Mouse (Mus musculus) CH12.LX (cell line): ENCODE measurements at regions not wholly inside any gene's neighbourhood (a gene's known extent, or its start where the extent isn't known, plus 50 kb on each side); places are given as distances from the start of the nearest gene placed in this dataset.

ENCODE experiments used
- DNase-seq: peaks from one replicate; pipeline ENCODE4 v3.0.0-alpha.2; 2013; ENCODE audit errors: extremely low read depth
- H3K27ac ChIP-seq: 2 replicates; pipeline ENCODE4 v1.5.1; 2012; ENCODE audit warnings: low read depth, mild to moderate bottlenecking, control low read depth, moderate library complexity; ENCODE audit not compliant: insufficient read depth
- H3K27me3 ChIP-seq: replicated peaks from 2 replicates; pipeline ENCODE3; 2012; ENCODE audit warnings: inconsistent platforms
- H3K36me3 ChIP-seq, 2 experiments: replicated peaks in 1 of 2; 2 replicates each; pipeline versions ENCODE3 to v1.6.1; 2012; ENCODE audit warnings: inconsistent platforms in 1 of 2, low read length in 1 of 2, mild to moderate bottlenecking in 1 of 2, mixed read lengths in 1 of 2, moderate library complexity in 1 of 2; ENCODE audit not compliant: control insufficient read depth in 1 of 2, insufficient read depth in 1 of 2
- H3K4me1 ChIP-seq, 2 experiments: 2 replicates each; pipeline ENCODE4 v1.6.1; 2012; ENCODE audit warnings: inconsistent platforms in 1 of 2, moderate library complexity in 1 of 2; ENCODE audit not compliant: insufficient read depth in 2 of 2, control insufficient read depth in 1 of 2
- H3K4me2 ChIP-seq: 2 replicates; pipeline ENCODE4 v1.6.1; 2012; ENCODE audit warnings: low read depth, mild to moderate bottlenecking, control low read depth; ENCODE audit not compliant: poor library complexity, insufficient read depth, severe bottlenecking
- H3K4me3 ChIP-seq, 3 experiments: fragments of 150-350 bp in 1 of 3; sonication (generic) in 1 of 3; replicated peaks in 1 of 3; 2 replicates each; pipeline versions ENCODE3 to v1.5.1; 2011 to 2012; ENCODE audit warnings: low read depth in 2 of 3, low read length in 2 of 3, mild to moderate bottlenecking in 2 of 3, moderate library complexity in 2 of 3, control low read depth in 1 of 3, improper control_type of control experiment in 1 of 3, inconsistent platforms in 1 of 3, mixed read lengths in 1 of 3; ENCODE audit not compliant: poor library complexity in 1 of 3
- H3K79me2 ChIP-seq: replicated peaks from 2 replicates; pipeline ENCODE4 v1.6.1; 2012; ENCODE audit warnings: mild to moderate bottlenecking, moderate library complexity; ENCODE audit not compliant: control insufficient read depth, poor library complexity, insufficient read depth, severe bottlenecking; ENCODE audit errors: extremely low read depth
- H3K9ac ChIP-seq: 2 replicates; pipeline ENCODE4 v1.6.1; 2012; ENCODE audit warnings: low read depth, mild to moderate bottlenecking, control low read depth, moderate library complexity; ENCODE audit not compliant: insufficient read depth
- H3K9me3 ChIP-seq: replicated peaks from 2 replicates; pipeline ENCODE3; 2012; ENCODE audit warnings: low read length, inconsistent platforms, mixed read lengths
- CHD2 ChIP-seq: IDR thresholded peaks from 2 replicates; pipeline ENCODE4 v1.6.1; 2011; ENCODE audit warnings: low read length, improper control_type of control experiment
- E2F4 ChIP-seq: IDR thresholded peaks from 2 replicates; pipeline ENCODE4 v1.6.1; 2011; ENCODE audit warnings: low read depth, low read length, improper control_type of control experiment; ENCODE audit not compliant: insufficient replicate concordance
- ELF1 ChIP-seq: IDR thresholded peaks from 2 replicates; pipeline ENCODE4 v1.6.1; 2014; ENCODE audit warnings: low read depth, mild to moderate bottlenecking, inconsistent platforms, low read length, improper control_type of control experiment
- EP300 ChIP-seq: IDR thresholded peaks from 2 replicates; pipeline ENCODE4 v1.6.1; 2011; ENCODE audit warnings: low read length, improper control_type of control experiment
- GABPA ChIP-seq: IDR thresholded peaks from 2 replicates; pipeline ENCODE4 v1.6.1; 2012; ENCODE audit warnings: low read depth, low read length, improper control_type of control experiment, inconsistent platforms; ENCODE audit not compliant: insufficient replicate concordance
- HCFC1 ChIP-seq: IDR thresholded peaks from 2 replicates; pipeline ENCODE4 v1.6.1; 2012; ENCODE audit warnings: low read depth, mild to moderate bottlenecking, inconsistent platforms, low read length, improper control_type of control experiment
- IRF4 ChIP-seq: IDR thresholded peaks from 2 replicates; pipeline ENCODE4 v1.6.1; 2014; ENCODE audit warnings: low read depth, mild to moderate bottlenecking, inconsistent platforms, low read length, improper control_type of control experiment
- JUN ChIP-seq: IDR thresholded peaks from 2 replicates; pipeline ENCODE4 v1.6.1; 2011; ENCODE audit warnings: low read depth, mild to moderate bottlenecking, low read length, improper control_type of control experiment, moderate library complexity; ENCODE audit not compliant: insufficient read depth
- JUND ChIP-seq: conservative IDR thresholded peaks from 2 replicates; pipeline ENCODE4 v1.6.1; 2011; ENCODE audit warnings: low read depth, low read length, improper control_type of control experiment
- KAT2A ChIP-seq: IDR thresholded peaks from 2 replicates; pipeline ENCODE4 v1.6.1; 2012; ENCODE audit warnings: low read length, improper control_type of control experiment, inconsistent platforms; ENCODE audit not compliant: insufficient replicate concordance
- MAX ChIP-seq: IDR thresholded peaks from 2 replicates; pipeline ENCODE4 v1.6.1; 2011; ENCODE audit warnings: low read length, improper control_type of control experiment
- MAZ ChIP-seq: IDR thresholded peaks from 2 replicates; pipeline ENCODE4 v1.6.1; 2012; ENCODE audit warnings: low read depth, mild to moderate bottlenecking, inconsistent platforms, low read length, improper control_type of control experiment, moderate library complexity
- MEF2A ChIP-seq: IDR thresholded peaks from 2 replicates; pipeline ENCODE4 v1.6.1; 2014; ENCODE audit warnings: low read depth, mild to moderate bottlenecking, inconsistent platforms, low read length, improper control_type of control experiment, borderline replicate concordance
- MXI1 ChIP-seq: IDR thresholded peaks from 2 replicates; pipeline ENCODE4 v1.6.1; 2011; ENCODE audit warnings: mild to moderate bottlenecking, low read depth, low read length, improper control_type of control experiment
- NELFE ChIP-seq: IDR thresholded peaks from 2 replicates; pipeline ENCODE4 v1.6.1; 2011; ENCODE audit warnings: low read depth, low read length, improper control_type of control experiment
- NRF1 ChIP-seq: IDR thresholded peaks from 2 replicates; pipeline ENCODE4 v1.6.1; 2014; ENCODE audit warnings: low read depth, mild to moderate bottlenecking, inconsistent platforms, low read length, improper control_type of control experiment, moderate library complexity
- RAD21 ChIP-seq: IDR thresholded peaks from 2 replicates; pipeline ENCODE4 v1.6.1; 2011; ENCODE audit warnings: low read depth, mild to moderate bottlenecking, low read length, improper control_type of control experiment, moderate library complexity
- RCOR1 ChIP-seq: conservative IDR thresholded peaks from 2 replicates; pipeline ENCODE4 v1.6.1; 2012; ENCODE audit warnings: low read depth, mild to moderate bottlenecking, inconsistent platforms, low read length, improper control_type of control experiment
- SMC3 ChIP-seq: IDR thresholded peaks from 2 replicates; pipeline ENCODE4 v1.6.1; 2011; ENCODE audit warnings: low read depth, low read length, improper control_type of control experiment
- TBP ChIP-seq: conservative IDR thresholded peaks from 2 replicates; pipeline ENCODE4 v1.6.1; 2011; ENCODE audit warnings: low read depth, low read length, improper control_type of control experiment
- UBTF ChIP-seq: IDR thresholded peaks from 2 replicates; pipeline ENCODE4 v1.6.1; 2012; ENCODE audit warnings: low read depth, mild to moderate bottlenecking, inconsistent platforms, low read length, improper control_type of control experiment, moderate library complexity
- USF2 ChIP-seq: conservative IDR thresholded peaks from 2 replicates; pipeline ENCODE4 v1.6.1; 2011; ENCODE audit warnings: low read depth, low read length, improper control_type of control experiment
- ZC3H11A ChIP-seq: IDR thresholded peaks from 2 replicates; pipeline ENCODE4 v1.6.1; 2012; ENCODE audit warnings: low read depth, mild to moderate bottlenecking, inconsistent platforms, low read length, improper control_type of control experiment
- ZMIZ1 ChIP-seq: IDR thresholded peaks from 2 replicates; pipeline ENCODE4 v1.6.1; 2012; ENCODE audit warnings: low read depth, mild to moderate bottlenecking, inconsistent platforms, low read length, improper control_type of control experiment
- dilution Hi-C: fragments of 300-500 bp; cut with MboI; formaldehyde crosslinking; loops from 2 replicates; pipeline ENCODE4 v1.14.3; 2020; ENCODE audit warnings: low sequenced_read_pairs; ENCODE audit not compliant: extremely low pct_unique_long_range_greater_than_20kb, extremely low pct_ligation_motif_present
- in situ Hi-C: fragments of 300-500 bp; cut with MboI; formaldehyde crosslinking; loops from 3 replicates; pipeline ENCODE4 v1.14.3; 2019; ENCODE audit warnings: low sequenced_read_pairs, low pct_ligation_motif_present, low pct_unique_long_range_greater_than_20kb, mixed read lengths

- H3K4me3 ChIP-seq, result no peak overlapping the region
- H3K9ac ChIP-seq, result no peak overlapping the region
- TF ChIP-seq NRF1, result no peak
- TF ChIP-seq JUN, result no peak
- TF ChIP-seq RAD21, result no peak
- TF ChIP-seq MXI1, result no peak
- no peak for TF ChIP-seq NELFE
- TF ChIP-seq E2F4, result no peak
- TF ChIP-seq IRF4, result no peak
- no peak for TF ChIP-seq GABPA
- TF ChIP-seq ZC3H11A, result no peak
- TF ChIP-seq MAX, result no peak
- no peak for TF ChIP-seq HCFC1
- TF ChIP-seq SMC3, result no peak
- TF ChIP-seq RCOR1, result no peak
- no peaks in the 10 kb centered on the region for H3K4me1 ChIP-seq
- in situ Hi-C loops (no loop called here), dilution Hi-C loops (no loop called here)
- no peaks in the 10 kb centered on the region for H3K79me2 ChIP-seq
- H3K4me2 ChIP-seq, result no peak overlapping the region
- H3K27me3 ChIP-seq, result no peaks in the 10 kb centered on the region
- DNase-seq, result no peak
- H3K27ac ChIP-seq, result no peak overlapping the region
- H3K9me3 ChIP-seq, result no peaks in the 10 kb centered on the region
- no peaks in the 10 kb centered on the region for H3K36me3 ChIP-seq
Measured at GRCm38 (mm10) chr9:34156581-34156980, 329.1 kb upstream of the Kirrel3 start.

- dilution Hi-C loops (no loop called here), in situ Hi-C loops (no loop called here)
- DNase-seq, result no peak
- Histone ChIP-seq H3K4me3 (no peak overlapping the region), H3K27me3 (no peaks in the 10 kb centered on the region), H3K36me3 (no peaks in the 10 kb centered on the region), H3K27ac (no peak overlapping the region), H3K9me3 (no peaks in the 10 kb centered on the region), H3K79me2 (no peaks in the 10 kb centered on the region), H3K4me2 (no peak overlapping the region), H3K4me1 (no peaks in the 10 kb centered on the region), H3K9ac (no peak overlapping the region)
- TF ChIP-seq ZMIZ1 (no peak), SMC3 (no peak), ELF1 (no peak), JUND (no peak), MEF2A (no peak), EP300 (no peak), E2F4 (no peak), MXI1 (no peak), HCFC1 (no peak), MAZ (no peak), CHD2 (no peak), TBP (no peak), MAX (no peak), USF2 (no peak), UBTF (no peak), KAT2A (no peak)
Measured at GRCm38 (mm10) chr9:34161119-34161518, 324.6 kb upstream of the Kirrel3 start.
